Mouse (Mus musculus) brain, embryonic 14.5 days (tissue): Measurements from ENCODE around the gene Fes.

Experiments used
- CTCF ChIP-seq: fragments of 200-500 bp; IDR thresholded peaks from 2 replicates; pipeline ENCODE4 v1.5.1; 2012; ENCODE audit warnings: inconsistent platforms, mild to moderate bottlenecking, moderate library complexity, borderline replicate concordance; ENCODE audit not compliant: insufficient read depth, insufficient read length; ENCODE audit errors: extremely low read depth
- POLR2A ChIP-seq: fragments of 200-500 bp; IDR thresholded peaks from 2 replicates; pipeline ENCODE4 v1.6.1; 2012; ENCODE audit warnings: mild to moderate bottlenecking, inconsistent platforms, borderline replicate concordance; ENCODE audit not compliant: poor library complexity, insufficient read depth, insufficient read length, severe bottlenecking; ENCODE audit errors: extremely low read depth

DNA sequence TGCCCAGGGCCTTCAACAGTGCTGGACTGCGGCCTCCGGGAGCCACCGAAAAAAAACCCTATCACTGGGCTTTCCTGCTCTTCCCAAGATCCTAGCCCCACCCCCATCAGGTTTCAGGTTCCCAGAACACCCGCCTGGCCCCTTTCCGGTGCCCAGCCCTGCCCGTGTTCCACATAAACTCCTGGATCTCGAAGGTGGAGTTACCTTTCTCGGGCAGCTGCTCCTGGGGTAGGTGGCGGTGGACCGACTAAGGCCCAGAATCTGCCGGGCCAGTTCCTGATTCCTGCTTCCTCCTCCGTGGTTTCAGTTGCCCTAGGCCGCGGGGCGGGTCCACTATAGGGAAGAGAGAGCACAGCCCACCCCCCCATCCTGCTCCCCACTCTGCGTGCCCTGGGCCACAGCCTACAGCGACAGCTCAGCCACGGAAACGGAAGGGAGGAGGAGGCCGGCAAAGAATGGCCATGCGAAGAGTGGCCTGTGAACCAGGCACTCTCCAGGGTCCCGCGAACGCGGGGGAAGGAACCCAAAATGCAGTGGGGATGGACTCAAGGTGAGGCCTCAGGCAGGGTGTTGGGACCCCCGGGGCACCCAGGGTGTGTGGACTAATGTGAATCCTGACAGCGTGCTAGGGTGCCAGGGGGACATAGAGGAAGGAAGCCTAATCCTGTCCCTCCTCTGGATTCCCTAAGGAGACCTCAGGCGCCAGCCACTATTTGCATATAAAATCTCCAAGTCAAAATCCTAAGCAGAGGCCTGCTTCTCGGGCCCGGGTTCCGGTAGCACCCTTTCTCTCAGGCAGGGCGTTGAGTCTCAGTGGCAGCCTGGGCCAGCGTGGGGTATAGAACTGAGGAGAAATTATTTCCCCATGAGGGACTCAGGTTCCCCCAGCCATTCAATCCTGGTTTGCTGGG lies at the start of gene Fes:
- TF ChIP-seq POLR2A (no peak), CTCF (no peak)
